Mouse (Mus musculus) megakaryocyte, embryonic 14.5 days (primary cell): ENCODE data around the gene Gramd1b. TPM values are rescaled to one million over a fixed set of nuclear protein-coding genes. Genes with fewer than 3 reads are reported as not detected.
A peak's percentile ranks its signal among the peaks of the same experiment; 100 is the strongest.

ENCODE experiments used
- H3K27me3 ChIP-seq: replicated peaks from 2 replicates; pipeline ENCODE3; 2012; ENCODE audit warnings: inconsistent platforms
- H3K36me3 ChIP-seq: replicated peaks from 2 replicates; pipeline ENCODE3; 2012; ENCODE audit warnings: low read length, inconsistent platforms, mixed read lengths
- H3K4me1 ChIP-seq: 2 replicates; pipeline ENCODE4 v1.6.1; 2012; ENCODE audit warnings: inconsistent platforms
- H3K4me3 ChIP-seq: replicated peaks from 2 replicates; pipeline ENCODE3; 2012; ENCODE audit warnings: moderate library complexity, mild to moderate bottlenecking, inconsistent platforms
- H3K9me3 ChIP-seq: 2 replicates; pipeline ENCODE4 v1.6.1; 2012; ENCODE audit warnings: inconsistent platforms
- FLI1 ChIP-seq: IDR thresholded peaks from 2 replicates; pipeline ENCODE4 v1.6.1; 2012; ENCODE audit warnings: low read length, inconsistent platforms, mixed read lengths
- GATA1 ChIP-seq: IDR thresholded peaks from 3 replicates; pipeline ENCODE4 v1.6.1; 2012; ENCODE audit warnings: mixed read lengths, low read length, inconsistent platforms, borderline replicate concordance
- polyA plus RNA-seq: library from polyadenylated mRNA; stranded (reverse); fragments of >175 nt; gene quantifications from 2 replicates; pipeline ENCODE4 v1.2.3, GENCODE M21; 2012; ENCODE audit warnings: low replicate concordance; ENCODE audit not compliant: insufficient read depth

Gene Gramd1b
- polyA plus RNA-seq, 1 experiment: 3.1 TPM

DNA sequence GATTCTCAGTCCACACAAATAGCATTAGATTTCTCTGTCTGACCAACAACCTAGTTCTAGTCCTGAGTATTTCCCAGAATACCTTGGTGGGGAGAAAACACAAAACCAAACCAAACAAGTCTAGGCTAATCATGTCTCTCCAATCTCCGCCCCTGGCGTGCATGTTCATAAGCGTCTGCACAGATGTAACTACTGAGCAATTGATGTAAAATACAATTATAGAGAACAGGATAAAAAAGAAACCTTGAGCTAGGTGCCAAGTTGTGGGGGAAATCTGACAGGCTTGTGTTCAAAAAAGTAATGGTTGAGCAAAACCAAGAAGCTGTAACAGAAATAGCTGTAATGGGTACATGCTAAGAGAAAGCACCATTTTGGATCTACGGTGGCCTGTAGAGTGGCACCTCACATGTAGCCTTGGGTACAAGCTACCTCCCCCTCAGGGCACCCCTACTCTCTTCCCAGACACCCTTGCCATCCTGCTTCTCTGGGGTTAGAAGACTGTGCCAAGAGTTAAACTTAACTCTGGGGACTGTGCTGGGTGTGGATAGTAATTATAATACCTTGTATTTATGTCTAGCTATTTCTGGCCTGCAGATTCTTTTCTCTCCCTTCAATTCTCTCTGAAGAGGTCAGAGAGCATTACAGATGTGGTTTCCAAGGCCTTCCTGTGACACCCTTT lies 174.3 kb downstream of the Gramd1b start:
- no peaks in the 10 kb centered on the region for H3K9me3 ChIP-seq
- H3K4me3 ChIP-seq: no peak overlapping the region
- no peaks in the 10 kb centered on the region for H3K4me1 ChIP-seq
- H3K36me3 ChIP-seq: no peaks in the 10 kb centered on the region
- no peaks in the 10 kb centered on the region for H3K27me3 ChIP-seq
- no peak for TF ChIP-seq FLI1
- TF ChIP-seq GATA1: no peak

- Histone ChIP-seq H3K36me3 (no peaks in the 10 kb centered on the region), H3K9me3 (no peaks in the 10 kb centered on the region), H3K4me3 (no peak overlapping the region), H3K27me3 (no peaks in the 10 kb centered on the region), H3K4me1 (no peaks in the 10 kb centered on the region)
- TF ChIP-seq GATA1 (no peak), FLI1 (no peak)
Observed at GRCm38 (mm10) chr9:40356368-40356767, 174.8 kb downstream of the Gramd1b start.

GRCm38 (mm10) chr9:40355406-40355805 lies 175.8 kb downstream of the Gramd1b start:
- no peaks in the 10 kb centered on the region for H3K9me3 ChIP-seq
- no peaks in the 10 kb centered on the region for H3K4me1 ChIP-seq
- no peaks in the 10 kb centered on the region for H3K27me3 ChIP-seq
- no peak overlapping the region for H3K4me3 ChIP-seq
- no peaks in the 10 kb centered on the region for H3K36me3 ChIP-seq
- TF ChIP-seq FLI1: no peak
- TF ChIP-seq GATA1: no peak

GRCm38 (mm10) chr9:40353596-40353995 lies 177.6 kb downstream of the Gramd1b start:
- no peak for TF ChIP-seq GATA1
- no peak for TF ChIP-seq FLI1
- Histone ChIP-seq H3K4me3 (no peak overlapping the region), H3K4me1 (no peaks in the 10 kb centered on the region), H3K9me3 (no peaks in the 10 kb centered on the region), H3K36me3 (no peaks in the 10 kb centered on the region), H3K27me3 (no peaks in the 10 kb centered on the region)

DNA sequence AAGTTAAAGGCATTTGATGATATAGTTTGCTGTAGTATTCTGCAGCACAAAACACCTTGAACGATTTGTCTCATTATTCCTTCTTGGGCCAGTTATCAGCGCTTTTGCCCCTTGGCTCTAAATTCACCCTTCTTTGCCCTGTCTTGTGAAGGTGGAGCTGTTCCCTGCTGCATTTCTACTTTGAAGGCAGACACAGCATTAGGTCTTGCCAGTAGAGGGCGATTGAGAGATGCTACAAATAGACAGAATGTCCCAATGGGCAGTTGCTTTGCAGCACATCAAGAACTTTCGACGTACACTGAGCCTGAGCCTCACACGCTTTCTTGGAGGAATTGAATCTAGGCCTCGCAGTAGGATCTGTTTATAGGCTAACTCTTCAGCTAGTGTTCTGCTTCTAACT lies 180.5 kb downstream of the Gramd1b start:
- Histone ChIP-seq H3K4me3 (no peak overlapping the region), H3K4me1 (peaks cover 9% of the 10 kb centered on the region), H3K9me3 (peaks cover 14% of the 10 kb centered on the region), H3K27me3 (no peaks in the 10 kb centered on the region), H3K36me3 (no peaks in the 10 kb centered on the region)
- TF ChIP-seq FLI1 (no peak), GATA1 (no peak)

DNA sequence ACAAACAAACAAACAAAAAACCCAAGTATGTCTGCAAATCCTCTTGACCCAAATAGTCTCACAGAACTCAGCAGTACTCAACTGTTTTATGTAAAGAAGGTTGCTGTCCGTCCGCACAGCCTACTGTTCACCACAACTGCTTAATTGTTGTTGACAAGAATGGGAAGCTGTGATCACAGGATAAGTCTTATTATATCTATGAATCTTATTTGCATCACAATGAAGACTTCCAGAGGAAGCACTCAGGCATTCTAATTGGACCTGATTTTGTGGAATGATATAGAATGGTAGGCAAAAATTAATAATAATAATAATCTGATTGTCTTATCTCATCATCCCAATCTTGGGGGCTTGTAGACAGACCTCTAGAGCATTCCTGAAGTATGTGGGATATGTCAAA lies 181.1 kb downstream of the Gramd1b start:
- peaks cover 1% of the 10 kb centered on the region for H3K27me3 ChIP-seq
- H3K9me3 ChIP-seq: peaks cover 14% of the 10 kb centered on the region
- H3K4me1 ChIP-seq: peaks cover 15% of the 10 kb centered on the region
- no peak for TF ChIP-seq GATA1
- TF ChIP-seq FLI1: no peak
- H3K4me3 ChIP-seq: no peak overlapping the region
- H3K36me3 ChIP-seq: no peaks in the 10 kb centered on the region

DNA sequence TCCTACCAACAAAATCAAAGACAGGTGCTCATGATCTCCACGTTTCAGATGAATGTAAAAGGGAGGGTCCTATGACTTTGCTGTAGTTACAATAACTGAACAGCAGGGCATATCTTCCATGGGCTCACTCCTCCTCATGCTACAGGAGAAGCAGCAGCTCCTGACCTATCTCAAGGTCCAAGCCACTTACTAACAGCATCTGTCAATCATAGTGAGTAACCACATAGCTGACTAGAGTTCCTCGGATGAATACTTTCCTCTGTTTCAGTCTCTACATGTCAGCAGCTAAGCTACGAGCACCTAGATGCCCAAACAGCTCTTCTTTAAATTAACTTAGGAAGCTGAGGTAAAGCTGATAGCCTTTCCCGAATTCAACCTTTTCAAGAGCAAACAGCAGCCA lies 181.6 kb downstream of the Gramd1b start:
- H3K36me3 ChIP-seq: no peaks in the 10 kb centered on the region
- no peak overlapping the region for H3K4me3 ChIP-seq
- peaks cover 14% of the 10 kb centered on the region for H3K9me3 ChIP-seq
- H3K4me1 ChIP-seq: peaks cover 20% of the 10 kb centered on the region
- H3K27me3 ChIP-seq: peaks cover 1% of the 10 kb centered on the region
- TF ChIP-seq GATA1 (no peak), FLI1 (no peak)

DNA sequence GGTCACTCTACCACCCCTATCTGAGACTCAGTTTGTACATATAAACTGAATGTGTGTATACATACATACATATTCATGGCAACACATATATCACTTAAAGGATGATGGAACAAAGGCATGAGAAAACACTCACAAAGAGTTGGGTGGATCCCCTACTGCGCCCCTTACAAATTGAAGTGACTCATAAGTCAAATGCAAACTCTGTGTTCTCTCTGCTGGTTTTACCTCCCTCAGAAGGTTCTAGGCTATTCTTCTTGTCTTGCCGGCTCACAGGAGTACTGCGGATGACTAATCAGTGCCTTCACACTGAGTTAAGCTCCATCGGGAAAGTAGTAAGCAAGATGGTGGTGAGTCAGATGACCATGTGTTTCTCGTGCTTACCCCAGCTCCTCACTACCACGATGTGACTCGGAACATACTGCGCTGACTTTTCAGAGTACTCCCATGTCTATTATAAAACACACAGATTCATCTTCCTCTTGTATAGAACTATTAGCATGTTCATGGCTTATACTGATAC lies 182.4 kb downstream of the Gramd1b start:
- no peak for TF ChIP-seq GATA1
- TF ChIP-seq FLI1: no peak
- H3K4me3 ChIP-seq: no peak overlapping the region
- peaks cover 14% of the 10 kb centered on the region for H3K9me3 ChIP-seq
- H3K36me3 ChIP-seq: no peaks in the 10 kb centered on the region
- H3K27me3 ChIP-seq: peaks cover 1% of the 10 kb centered on the region
- peaks cover 23% of the 10 kb centered on the region for H3K4me1 ChIP-seq

DNA sequence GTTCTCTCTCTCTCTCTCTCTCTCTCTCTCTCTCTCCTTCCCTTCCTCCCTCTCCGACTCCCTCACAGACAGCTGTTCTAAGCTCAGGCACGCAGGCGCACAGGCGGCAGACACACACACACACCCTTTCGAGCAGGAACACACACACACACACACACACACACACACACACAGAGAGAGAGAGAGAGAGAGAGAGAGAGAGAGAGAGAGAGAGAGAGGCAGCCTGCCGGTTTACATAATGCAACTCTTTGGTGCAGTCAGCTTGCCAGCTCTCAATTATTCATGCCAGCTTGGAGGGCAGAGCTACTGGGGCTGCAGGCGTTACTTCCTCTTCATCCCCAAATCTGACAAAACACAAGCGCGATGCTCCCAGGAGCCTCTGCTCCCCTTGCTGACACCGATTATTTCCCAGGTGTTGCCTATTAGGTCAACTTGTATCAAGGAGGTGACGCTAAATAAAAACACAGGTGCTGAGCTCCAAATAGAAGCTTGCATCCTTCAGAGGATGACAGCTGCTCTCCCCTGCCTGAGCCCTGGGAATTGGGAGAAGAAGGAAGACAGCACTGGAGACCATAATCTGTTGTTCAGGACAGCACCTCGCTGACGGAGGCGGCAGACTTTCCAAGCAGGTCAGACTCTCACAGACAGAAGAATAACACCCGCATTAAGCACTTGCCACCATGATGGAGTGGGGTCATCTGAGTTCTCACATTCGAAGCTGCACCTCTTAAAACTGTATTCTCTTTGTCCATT lies 184.8 kb downstream of the Gramd1b start:
- Histone ChIP-seq H3K4me3 (no peak overlapping the region), H3K4me1 (peaks cover 26% of the 10 kb centered on the region), H3K27me3 (peaks cover 1% of the 10 kb centered on the region), H3K9me3 (peaks cover 14% of the 10 kb centered on the region), H3K36me3 (no peaks in the 10 kb centered on the region)
- TF ChIP-seq FLI1 (no peak), GATA1 (no peak)

GRCm38 (mm10) chr9:40345493-40346231 lies 185.5 kb downstream of the Gramd1b start:
- Histone ChIP-seq H3K4me1 (peaks cover 26% of the 10 kb centered on the region), H3K36me3 (no peaks in the 10 kb centered on the region), H3K9me3 (peaks cover 14% of the 10 kb centered on the region), H3K27me3 (peaks cover 1% of the 10 kb centered on the region), H3K4me3 (peak overlapping the region; percentile 5)
- TF ChIP-seq FLI1 (no peak), GATA1 (no peak)
